In the genomic region with DNA sequence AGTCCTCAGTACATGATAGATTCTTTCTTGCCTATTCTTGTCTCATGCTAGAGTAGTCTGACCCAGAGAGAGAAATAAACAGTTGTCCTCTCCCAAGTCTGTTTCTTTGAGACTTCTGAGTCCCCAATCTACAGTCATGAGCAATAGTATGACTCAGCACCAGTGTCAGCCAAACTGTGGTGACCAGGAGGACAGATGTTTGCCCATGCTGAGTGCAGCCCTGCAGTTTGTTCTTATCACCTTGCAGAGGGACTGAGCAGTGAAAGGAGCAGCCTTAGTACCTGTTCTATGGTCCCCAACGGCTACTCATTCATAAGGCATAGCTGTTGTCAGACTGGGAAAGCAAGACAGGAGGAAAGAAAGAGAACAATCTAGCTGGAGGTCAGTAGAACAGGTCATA, we compare ENCODE assay signal across 26 mouse cellular contexts.
A peak's percentile ranks its signal among the peaks of the same experiment; 100 is the strongest.
DNase-seq lines count a peak whose midpoint lies in the region; ATAC-seq and TF ChIP-seq lines count a peak whose summit lies in the region.
"Had no signal": no experiment of that assay in that cellular context is flagged by ENCODE, and none has a peak within 500 bp of the region (broad histone marks: within the 10 kb centered on the region; RNA-seq: fewer than 3 reads in every experiment).

No protein-coding gene starts in this region.

- no peak overlapping the region for H3K9ac ChIP-seq in liver, embryonic 13.5 days
- H3K9ac ChIP-seq: embryonic facial prominence, embryonic 15.5 days; heart, embryonic 13.5 days; hindbrain, embryonic 13.5 days; midbrain, embryonic 15.5 days; neural tube, embryonic 12.5 days; stomach, embryonic 15.5 days had no signal

- DNase-seq in frontal cortex, postnatal 25 days (ENCODE audit: low spot score in 2 of 2): no peak
- peak; percentile 1 for DNase-seq in 416B (ENCODE audit: low read depth)
- peak; percentile 12 for DNase-seq in adrenal gland, postnatal 25 days
- no peak for DNase-seq in liver, embryonic 13.5 days
- no peak for DNase-seq in lung, adult 2 months
- no peak for DNase-seq in urinary bladder, postnatal 10 days (ENCODE audit: low spot score)
- no peak for DNase-seq in spleen, adult 18-20 months
- DNase-seq: B cell, adult 2 months; cerebellum, adult 9-10 months; gastrocnemius, postnatal 25 days; heart, adult 2 months; heart, postnatal 14 days; kidney, adult 2 months; kidney, postnatal 10 days; lung, postnatal 14 days; retina, postnatal 1 day; thymus, postnatal 25 days had no signal

- 18% methylated on average over 1 of the region's 1 CpGs for WGBS in liver, embryonic 13.5 days (ENCODE audit: insufficient replicate concordance)
- WGBS in lung, adult 2 months: 38% methylated on average over 1 of the region's 1 CpGs

- 0 out of 2 replicates have a peak, but pooled peaks have one; percentile 6 for ATAC-seq in frontal cortex, adult (ENCODE audit: low TSS enrichment)
- ATAC-seq in liver, embryonic 13.5 days (ENCODE audit: low read depth): peak; percentile 55; the same call in 1 of the 2 replicates
- ATAC-seq: activated CD4-positive, CD25-positive, alpha-beta regulatory T cell, adult 4 months; forebrain, embryonic 14.5 days; midbrain, embryonic 15.5 days had no signal

- no peak overlapping the region for H3K27ac ChIP-seq in liver, embryonic 13.5 days
- H3K27ac ChIP-seq: embryonic facial prominence, embryonic 15.5 days; heart, adult 2 months; heart, embryonic 13.5 days; hindbrain, embryonic 13.5 days; midbrain, embryonic 15.5 days; neural tube, embryonic 12.5 days; stomach, embryonic 15.5 days had no signal

- H3K36me3 ChIP-seq in liver, embryonic 13.5 days: no peaks in the 10 kb centered on the region
- H3K36me3 ChIP-seq: embryonic facial prominence, embryonic 15.5 days; heart, embryonic 13.5 days; hindbrain, embryonic 13.5 days; midbrain, embryonic 15.5 days; neural tube, embryonic 12.5 days; stomach, embryonic 15.5 days had no signal

- H3K4me1 ChIP-seq in liver, embryonic 13.5 days (replicated peaks): 0 out of 2 replicates have a peak, but pooled peaks cover 3% of the 10 kb centered on the region
- H3K4me1 ChIP-seq in lung, adult 2 months (ENCODE audit: control insufficient read depth, insufficient read depth, low read length): no peaks in the 10 kb centered on the region
- H3K4me1 ChIP-seq: embryonic facial prominence, embryonic 15.5 days; hindbrain, embryonic 13.5 days; midbrain, embryonic 15.5 days; neural tube, embryonic 12.5 days; stomach, embryonic 15.5 days had no signal

- no peak overlapping the region for H3K4me3 ChIP-seq in liver, embryonic 13.5 days (replicated peaks)
- no peak overlapping the region for H3K4me3 ChIP-seq in lung, adult 2 months (replicated peaks; ENCODE audit: extremely low read depth, low read depth, low read length)
- H3K4me3 ChIP-seq: embryonic facial prominence, embryonic 15.5 days; heart, adult 2 months; heart, embryonic 13.5 days; hindbrain, embryonic 13.5 days; midbrain, embryonic 15.5 days; neural tube, embryonic 12.5 days; stomach, embryonic 15.5 days had no signal

- H3K4me2 ChIP-seq in liver, embryonic 13.5 days: no peak overlapping the region
- H3K4me2 ChIP-seq: embryonic facial prominence, embryonic 15.5 days; heart, embryonic 13.5 days; hindbrain, embryonic 13.5 days; midbrain, embryonic 15.5 days; neural tube, embryonic 12.5 days; stomach, embryonic 15.5 days had no signal

- no peaks in the 10 kb centered on the region for H3K27me3 ChIP-seq in liver, embryonic 13.5 days
- H3K27me3 ChIP-seq: embryonic facial prominence, embryonic 15.5 days; heart, embryonic 13.5 days; hindbrain, embryonic 13.5 days; midbrain, embryonic 15.5 days; neural tube, embryonic 12.5 days; stomach, embryonic 15.5 days had no signal

- TF ChIP-seq CTCF in lung, adult 2 months (IDR thresholded peaks at IDR 0.05; ENCODE audit: insufficient read depth, low read length): no peak

- no peak for TF ChIP-seq POLR2A in lung, adult 2 months (IDR thresholded peaks at IDR 0.05; ENCODE audit: borderline replicate concordance, extremely low read depth, low read depth, low read length)

- H3K9me3 ChIP-seq in liver, embryonic 13.5 days (replicated peaks): no peaks in the 10 kb centered on the region
- H3K9me3 ChIP-seq: embryonic facial prominence, embryonic 15.5 days; heart, embryonic 13.5 days; hindbrain, embryonic 13.5 days; midbrain, embryonic 15.5 days; neural tube, embryonic 12.5 days; stomach, embryonic 15.5 days had no signal

Comparison
In these comparisons a context has a peak if more than half of its experiments do, and no peak if none do; other contexts are left out.
1. DNase-seq: peak in 416B (single experiment) and adrenal gland, postnatal 25 days (single experiment); none in frontal cortex, postnatal 25 days (0 of 2), liver, embryonic 13.5 days (single experiment), lung, adult 2 months (single experiment), urinary bladder, postnatal 10 days (single experiment) and spleen, adult 18-20 months (0 of 2).